Mouse (Mus musculus): Measurements from ENCODE around the gene Atp6v1a.

Gene Atp6v1a

GRCm38 (mm10) chr16:44060604-44061286 is 78.8 kb downstream of the Atp6v1a start:
- no peak for DNase-seq

- DNase-seq: peak; percentile 88 to 94
These were observed 80.8 kb downstream of the Atp6v1a start for GRCm38 (mm10) chr16:44058745-44059144.

- no peak for DNase-seq
These were observed 83.7 kb downstream of the Atp6v1a start for GRCm38 (mm10) chr16:44055766-44056165.

- DNase-seq: no peak
These were observed 86.2 kb downstream of the Atp6v1a start for GRCm38 (mm10) chr16:44053265-44053664.

GRCm38 (mm10) chr16:44052390-44052789 is 87.1 kb downstream of the Atp6v1a start:
- no peak for DNase-seq

- DNase-seq: no peak
These were observed 89.4 kb downstream of the Atp6v1a start for GRCm38 (mm10) chr16:44050139-44050538.

- DNase-seq: no peak
These were observed 100.4 kb downstream of the Atp6v1a start for GRCm38 (mm10) chr16:44039112-44039511.

Measured in cerebellum, postnatal 10 days (tissue).